Mouse (Mus musculus): Measurements from ENCODE around the gene Khdc1b. TPM values are rescaled to one million over a fixed set of nuclear protein-coding genes. Genes with fewer than 3 reads are reported as not detected.

Gene Khdc1b
- total RNA-seq, 2 experiments from 2014 or later, result 0.17 TPM; not detected in 1

Other genes with a start within 250 kb of the Khdc1b start
- gene Tmem14a, start 165.0 kb upstream of the Khdc1b start, total RNA-seq (2015; ENCODE audit: low replicate concordance), result not detected in 2 replicates
- gene Tmem14a, start 165.0 kb upstream of the Khdc1b start, total RNA-seq (2017; ENCODE audit: low replicate concordance), result not detected in 2 replicates
- not detected in 2 replicates for gene Gsta3, start 143.0 kb upstream of the Khdc1b start, total RNA-seq (2015; ENCODE audit: low replicate concordance)
- gene Gsta3, start 143.0 kb upstream of the Khdc1b start, total RNA-seq (2017; ENCODE audit: low replicate concordance), result not detected in 2 replicates
- not detected in 2 replicates for gene Khdc1a, start 33.9 kb upstream of the Khdc1b start, total RNA-seq (2015; ENCODE audit: low replicate concordance)
- not detected in 2 replicates for gene Khdc1a, start 33.9 kb upstream of the Khdc1b start, total RNA-seq (2017; ENCODE audit: low replicate concordance)
- gene Khdc1c, start 15.2 kb upstream of the Khdc1b start, total RNA-seq (2015; ENCODE audit: low replicate concordance), result not detected in 2 replicates
- gene Khdc1c, start 15.2 kb upstream of the Khdc1b start, total RNA-seq (2017; ENCODE audit: low replicate concordance), result not detected in 2 replicates

All from erythroblast, adult 5-6 weeks (primary cell).